Comparison of ENCODE assay signal across 34 mouse cellular contexts in the genomic region with DNA sequence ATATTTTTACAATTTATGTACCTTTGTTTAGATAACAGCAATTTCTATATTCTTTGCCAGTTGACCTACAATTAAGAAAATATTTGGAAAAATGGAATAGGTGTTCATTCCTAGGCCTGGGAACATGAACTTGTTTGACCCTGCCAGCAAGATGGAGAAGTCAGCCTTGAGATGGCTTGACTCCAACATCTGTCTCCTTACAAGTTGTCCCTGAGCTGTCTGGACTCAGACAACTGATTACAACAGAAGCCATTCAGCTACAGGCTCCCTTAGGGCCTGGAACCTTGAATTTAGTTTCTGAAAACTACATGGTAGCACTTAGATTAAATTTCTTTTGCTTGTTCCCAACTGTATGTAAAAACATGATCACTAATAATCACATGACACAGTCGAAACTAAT.
A peak's percentile ranks its signal among the peaks of the same experiment; 100 is the strongest.
DNase-seq lines count a peak whose midpoint lies in the region; ATAC-seq and TF ChIP-seq lines count a peak whose summit lies in the region.
"Had no signal": no experiment of that assay in that cellular context is flagged by ENCODE, and none has a peak within 500 bp of the region (broad histone marks: within the 10 kb centered on the region; RNA-seq: fewer than 3 reads in every experiment).

No protein-coding gene starts in this region.

- H3K4me1 ChIP-seq in heart, adult 2 months (ENCODE audit: control insufficient read depth, insufficient read depth, low read length) = peaks cover 2% of the 10 kb centered on the region
- H3K4me1 ChIP-seq: embryonic facial prominence, embryonic 10.5 days; embryonic facial prominence, embryonic 13.5 days; forebrain, embryonic 10.5 days; heart, embryonic 12.5 days; heart, embryonic 15.5 days; hindbrain, embryonic 10.5 days had no signal

- no peak overlapping the region for H3K9ac ChIP-seq in heart, adult 2 months (ENCODE audit: low read depth, low read length)
- H3K9ac ChIP-seq: embryonic facial prominence, embryonic 13.5 days; forebrain, embryonic 13.5 days; heart, embryonic 12.5 days; heart, embryonic 15.5 days; hindbrain, embryonic 14.5 days had no signal

- peak; percentile 61 to 88 for DNase-seq in adrenal gland, adult (ENCODE audit: inconsistent age in 2 of 2, low spot score in 1 of 2)
- DNase-seq in adrenal gland, postnatal 25 days = no peak
- DNase-seq in heart, adult 11 months = peak; percentile 62
- no peak for DNase-seq in heart, adult 2 months
- DNase-seq in adipocyte (ENCODE audit: low spot score) = peak; percentile 82
- DNase-seq in adrenal gland, postnatal 14 days = peak; percentile 65
- DNase-seq in embryo, embryonic 10.5 days (ENCODE audit: low spot score) = no peak
- DNase-seq: cerebellum, adult 11 months; cerebellum, adult 2 months; cerebellum, adult 9-11 months; cerebellum, postnatal 25 days; embryo, embryonic 11 days; gastrocnemius, postnatal 36 days; heart, postnatal 10 days; heart, postnatal 36 days; kidney, adult 18-20 months; kidney, adult 9 months had no signal

- TF ChIP-seq CTCF in heart, adult 2 months (IDR thresholded peaks at IDR 0.05) = no peak

- TF ChIP-seq POLR2A in heart, adult 2 months (IDR thresholded peaks at IDR 0.05; ENCODE audit: insufficient read depth, low read depth, low read length) = no peak

- TF ChIP-seq EP300 in heart, adult 2 months (IDR thresholded peaks at IDR 0.05; ENCODE audit: insufficient read depth, low read depth, low read length) = no peak

- H3K79me2 ChIP-seq in heart, adult 2 months (replicated peaks; ENCODE audit: control insufficient read depth, insufficient read depth, low read length) = no peaks in the 10 kb centered on the region

- H3K4me3 ChIP-seq in heart, adult 2 months = no peak overlapping the region
- H3K4me3 ChIP-seq: embryonic facial prominence, embryonic 10.5 days; embryonic facial prominence, embryonic 13.5 days; erythroblast, embryonic 14.5 days; forebrain, embryonic 10.5 days; forebrain, embryonic 13.5 days; heart, embryonic 12.5 days; heart, embryonic 15.5 days; hindbrain, embryonic 10.5 days had no signal

- ATAC-seq in cerebellum, adult (ENCODE audit: insufficient number of reproducible peaks, low FRiP score, low TSS enrichment) = no peak
- ATAC-seq: forebrain, embryonic 13.5 days; forebrain, embryonic 16.5 days; hindbrain, postnatal 0 days; inflammation-experienced regulatory T-cells, adult 6 months; intestine, embryonic 16.5 days; Patski had no signal

- H3K27ac ChIP-seq in heart, adult 2 months = no peak overlapping the region
- H3K27ac ChIP-seq: embryonic facial prominence, embryonic 10.5 days; embryonic facial prominence, embryonic 13.5 days; forebrain, embryonic 10.5 days; forebrain, embryonic 13.5 days; heart, embryonic 15.5 days; hindbrain, embryonic 10.5 days; hindbrain, embryonic 14.5 days; hindbrain, postnatal 0 days had no signal

- no peaks in the 10 kb centered on the region for H3K27me3 ChIP-seq in heart, adult 2 months (ENCODE audit: control insufficient read depth, insufficient read depth, low read length)
- H3K27me3 ChIP-seq: CH12.LX; embryonic facial prominence, embryonic 13.5 days; forebrain, embryonic 13.5 days; heart, embryonic 12.5 days; heart, embryonic 15.5 days; Patski had no signal

- peaks cover 2% of the 10 kb centered on the region for H3K36me3 ChIP-seq in heart, adult 2 months (ENCODE audit: control insufficient read depth, insufficient read depth, low read length)
- H3K36me3 ChIP-seq: embryonic facial prominence, embryonic 10.5 days; embryonic facial prominence, embryonic 13.5 days; forebrain, embryonic 10.5 days; G1E; heart, embryonic 12.5 days; heart, embryonic 15.5 days; hindbrain, embryonic 10.5 days had no signal

- 50% methylated on average over 1 of the region's 1 CpGs for WGBS in heart, adult 2 months

- intact Hi-C loops in heart, adult 2 months (cut with DNase I) = loop anchor here (5.0 kb wide), 1 partner anchor 64 kb away; no protein-coding TSS in a partner anchor

Comparison
In these comparisons a context has a peak if more than half of its experiments do, and no peak if none do; other contexts are left out.
1. DNase-seq: peak in adrenal gland, adult (2 of 2), heart, adult 11 months (single experiment), adipocyte (single experiment) and adrenal gland, postnatal 14 days (single experiment); none in adrenal gland, postnatal 25 days (single experiment), heart, adult 2 months (0 of 2) and embryo, embryonic 10.5 days (single experiment).